Mouse (Mus musculus) MEL-GATA-1-ER (cell line): ENCODE results near the gene Dpy30.
"Not testable (repeated sequence)": the region's sequence is repeated elsewhere in the genome, so short reads cannot be mapped to it uniquely, and the experiment has no call there.

Experiments used
- DNase-seq: peaks from one replicate; pipeline ENCODE4 v3.0.0-alpha.2; 2012; ENCODE audit warnings: low read depth; ENCODE audit errors: extremely low read depth

Gene Dpy30

GRCm38 (mm10) chr17:74323844-74324243, at the start of gene Dpy30:
Gene Dpy30, minus strand, starts transcription at chr17:74323944.
- no peak for DNase-seq

GRCm38 (mm10) chr17:74363592-74363991, 39.8 kb upstream of the Dpy30 start:
- no peak for DNase-seq

- no peak for DNase-seq
These were observed 17.4 kb upstream of the Dpy30 start for GRCm38 (mm10) chr17:74341151-74341550.

GRCm38 (mm10) chr17:74338937-74339804, 15.4 kb upstream of the Dpy30 start, which contains the start of gene Spast:
Gene Spast, plus strand, starts transcription at chr17:74338987.
- DNase-seq = peak; percentile 38

GRCm38 (mm10) chr17:74338225-74338931, 14.6 kb upstream of the Dpy30 start:
- DNase-seq = peak; percentile 70

DNA sequence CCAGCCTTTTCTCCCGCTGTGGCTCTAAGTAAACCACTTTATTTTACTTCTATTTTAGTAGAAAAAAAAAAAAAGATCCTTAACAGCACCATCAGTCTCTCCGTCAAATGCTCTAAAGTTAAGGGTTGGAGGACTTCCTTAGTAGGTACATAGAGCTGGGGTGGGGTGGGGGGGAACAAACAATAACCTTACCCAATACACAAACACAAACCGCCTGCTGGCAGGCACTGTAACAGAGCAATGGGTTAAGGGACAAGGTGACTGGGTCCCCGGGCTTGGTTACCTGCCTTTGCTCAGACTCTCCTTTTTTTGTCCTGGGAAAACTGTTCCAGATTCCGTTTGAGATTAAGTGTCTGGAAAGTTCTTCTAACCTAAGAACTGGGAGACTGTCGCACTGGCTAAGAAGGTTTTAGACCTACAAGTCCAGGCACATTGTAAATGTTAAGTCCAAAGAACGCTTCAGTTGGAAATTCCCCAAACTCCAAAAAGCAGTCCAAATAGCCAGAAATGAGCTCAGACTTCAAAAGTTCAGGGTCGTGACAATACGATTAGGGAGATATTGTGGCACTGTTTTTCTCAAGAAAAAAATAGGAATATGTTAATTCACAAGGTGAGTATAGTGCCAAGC, 7.4 kb upstream of the Dpy30 start:
- no peak for DNase-seq

DNA sequence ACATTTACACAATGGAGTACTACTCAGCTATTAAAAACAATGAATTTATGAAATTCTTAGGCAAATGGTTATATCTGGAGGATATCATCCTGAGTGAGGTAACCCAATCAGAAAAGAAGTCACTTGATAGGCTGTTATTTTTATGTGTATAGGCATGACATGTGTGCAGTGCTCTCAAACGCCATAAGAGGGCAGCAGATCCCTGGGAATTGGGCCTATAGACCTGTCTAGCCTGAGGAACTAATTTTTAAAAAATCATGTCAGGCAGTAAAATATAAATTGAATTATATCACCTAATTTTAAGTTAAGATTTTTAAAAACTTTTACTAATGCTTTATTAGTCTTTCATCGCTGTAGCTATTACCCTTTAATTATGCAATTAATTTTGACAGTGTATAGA, 4.4 kb upstream of the Dpy30 start:
- DNase-seq = peak; percentile 65

DNA sequence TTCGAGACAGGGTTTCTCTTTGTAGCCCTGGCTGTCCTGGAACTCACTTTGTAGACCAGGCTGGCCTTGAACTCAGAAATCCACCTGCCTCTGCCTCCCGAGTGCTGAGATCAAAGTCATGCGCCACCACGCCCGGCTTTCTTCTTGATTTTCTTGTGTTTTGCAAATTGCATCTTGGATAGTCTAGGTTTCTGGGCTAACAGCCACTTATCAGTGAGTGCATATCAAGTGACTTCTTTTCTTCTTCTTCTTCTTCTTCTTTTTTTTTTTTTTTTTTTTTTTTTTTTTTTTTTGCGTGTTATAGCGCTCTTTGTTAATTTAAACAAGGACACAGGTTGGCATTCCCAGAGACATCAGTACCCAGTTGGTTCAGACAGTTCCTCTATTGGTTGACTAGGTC, 3.5 kb upstream of the Dpy30 start:
- not testable (repeated sequence) for DNase-seq

DNA sequence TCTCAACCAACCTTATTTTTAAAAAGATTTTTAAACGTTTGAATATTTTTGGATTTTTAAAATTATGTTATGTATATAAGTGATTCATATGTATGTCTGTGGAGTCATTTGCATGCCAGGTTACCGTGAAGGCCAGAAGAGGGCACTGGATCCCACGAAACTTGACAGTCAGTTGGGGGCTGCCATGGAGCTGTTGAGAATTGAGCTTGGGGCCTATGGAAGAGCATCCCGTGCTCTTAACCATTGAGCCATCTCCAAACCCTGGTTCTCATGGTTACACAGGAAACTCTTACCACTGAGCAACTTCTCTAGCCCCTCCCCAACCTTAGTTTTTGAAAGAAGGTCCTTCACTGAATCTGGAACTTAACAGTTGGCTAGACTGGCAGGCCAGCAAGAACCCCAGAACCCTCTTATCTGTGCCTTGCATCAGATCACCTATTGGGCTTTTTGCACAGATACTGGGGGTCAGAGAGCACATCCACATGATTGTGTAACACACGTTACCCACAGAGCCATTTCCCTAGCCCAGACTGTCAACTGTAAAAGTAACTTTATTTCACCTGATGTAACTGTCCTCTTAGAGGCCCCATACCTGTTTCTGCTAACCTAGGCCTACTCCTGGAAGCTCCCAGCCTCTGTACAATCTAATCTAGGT, 1.2 kb downstream of the Dpy30 start:
- no peak for DNase-seq

GRCm38 (mm10) chr17:74318721-74319120, 5.0 kb downstream of the Dpy30 start:
- no peak for DNase-seq

DNA sequence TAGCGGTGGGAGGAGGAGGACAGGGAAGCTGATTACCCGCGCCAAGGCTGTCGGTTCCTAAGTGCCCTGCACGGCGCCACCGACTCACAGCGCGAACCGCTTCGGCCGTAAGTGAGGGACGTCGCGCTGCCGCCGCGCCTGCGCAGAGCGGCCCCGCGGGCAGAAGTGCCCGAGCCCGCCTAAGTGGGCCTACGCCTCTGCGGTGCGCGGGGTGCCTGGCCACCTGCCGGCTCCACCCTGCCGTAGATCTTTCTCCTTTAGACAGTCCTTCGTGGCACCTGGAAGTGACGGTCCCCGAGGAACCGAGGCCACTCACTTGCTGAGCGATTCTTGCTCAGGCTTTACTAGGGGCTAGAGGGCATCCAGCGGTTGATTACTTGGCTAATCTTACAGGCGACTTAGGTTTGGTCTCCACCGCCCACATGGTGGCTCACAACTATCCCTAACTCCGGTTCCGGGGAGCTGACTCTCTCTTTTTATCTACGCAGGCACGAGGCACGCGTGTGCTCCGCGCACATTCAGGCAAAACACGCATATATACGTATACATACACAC, 7.4 kb downstream of the Dpy30 start:
- peak; percentile 75 for DNase-seq

DNA sequence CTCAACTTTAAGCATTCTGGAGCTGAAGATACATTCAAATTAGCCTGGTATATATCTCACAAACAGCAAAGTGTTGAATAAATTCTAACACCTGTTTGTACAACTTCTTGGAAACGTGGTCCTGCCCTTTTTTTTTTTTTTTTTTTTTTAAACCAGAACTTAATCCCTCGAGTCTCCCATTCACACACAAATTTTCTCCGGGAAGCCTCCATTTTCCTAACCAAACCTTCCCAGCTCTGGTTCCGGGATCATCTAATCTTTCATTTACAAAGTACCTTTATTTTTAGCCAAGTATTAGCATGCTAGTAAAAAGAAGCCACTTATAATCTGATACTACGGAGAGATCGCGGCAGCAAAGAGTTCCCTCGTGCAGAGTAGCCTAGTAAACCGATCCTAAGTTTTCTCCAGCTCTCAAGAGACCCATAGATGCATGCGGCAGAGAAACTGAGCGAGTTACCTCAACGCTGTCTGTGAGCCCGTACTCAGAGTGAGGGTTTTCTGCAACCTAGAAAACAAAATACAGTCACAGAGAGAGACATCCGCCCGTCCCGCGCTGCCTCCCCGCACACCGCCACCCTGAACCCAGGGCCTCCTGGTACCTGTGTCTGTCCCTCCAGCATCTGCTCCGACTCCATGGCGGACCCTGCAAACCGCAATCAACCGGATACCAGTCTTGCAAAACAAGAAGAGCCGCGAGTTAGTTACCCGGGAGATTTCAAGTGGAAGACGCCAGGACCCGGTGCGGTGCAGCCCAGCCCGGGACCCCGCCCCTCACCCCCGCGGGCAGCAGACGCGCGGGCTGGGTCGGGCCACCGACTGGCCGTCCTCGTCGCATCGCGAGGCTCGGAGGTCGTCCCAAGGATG, 8.1 kb downstream of the Dpy30 start:
- no peak for DNase-seq

- no peak for DNase-seq
These were observed 17.7 kb downstream of the Dpy30 start for GRCm38 (mm10) chr17:74306021-74306420.

GRCm38 (mm10) chr17:74305616-74306015, 18.1 kb downstream of the Dpy30 start:
- DNase-seq = no peak

GRCm38 (mm10) chr17:74304060-74304459, 19.7 kb downstream of the Dpy30 start:
- DNase-seq = no peak

DNA sequence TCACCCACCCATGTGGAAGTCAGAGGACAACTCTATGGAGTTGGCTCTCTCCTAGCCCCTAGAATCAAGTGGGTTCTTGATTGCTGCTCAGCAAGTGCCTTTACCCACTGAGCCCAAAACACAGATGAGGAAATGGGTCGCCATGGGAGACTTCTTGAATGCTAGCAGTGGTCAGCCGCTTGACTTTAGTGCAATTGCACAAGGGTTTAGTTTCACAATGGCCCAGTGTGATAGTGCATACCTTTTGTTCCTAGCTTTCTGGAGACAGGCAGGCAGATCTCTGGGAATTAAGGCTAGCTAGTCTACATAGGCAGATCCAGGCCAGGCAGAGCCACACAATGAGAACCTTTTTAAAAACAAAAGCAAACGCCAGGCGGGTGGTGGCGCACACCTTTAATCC, 23.7 kb downstream of the Dpy30 start:
- no peak for DNase-seq

- not testable (repeated sequence) for DNase-seq
These were observed 26.8 kb downstream of the Dpy30 start for GRCm38 (mm10) chr17:74296991-74297390.

- DNase-seq = no peak
These were observed 27.5 kb downstream of the Dpy30 start for GRCm38 (mm10) chr17:74296076-74296823.
